Mouse (Mus musculus) layer of hippocampus, adult 2 months (tissue): ENCODE results near the gene Siae. TPM values are rescaled to one million over a fixed set of nuclear protein-coding genes. Genes with fewer than 3 reads are reported as not detected.

Source experiments
- DNase-seq, 2 experiments: peaks; one replicate each; pipeline ENCODE4 v3.0.0; 2022; ENCODE audit warnings: low spot score in 2 of 2
- H3K27ac ChIP-seq: fragments of 200-600 bp; 2 replicates; pipeline ENCODE4 v1.8.1; 2022
- H3K4me3 ChIP-seq: fragments of 200-600 bp; 2 replicates; pipeline ENCODE4 v1.8.1; 2022; ENCODE audit warnings: mild to moderate bottlenecking
- CTCF ChIP-seq: fragments of 200-600 bp; conservative IDR thresholded peaks from 2 replicates; pipeline ENCODE4 v1.8.1; 2022; ENCODE audit warnings: antibody characterized with exemption, mild to moderate bottlenecking, moderate library complexity
- long read RNA-seq, 2 experiments: library from polyadenylated mRNA; stranded (forward); transcript quantifications; one replicate each; pipeline ENCODE4 v2.0.0; 2021; ENCODE audit warnings: borderline mapping rate in 2 of 2
- total RNA-seq, 2 experiments: library from RNA; stranded (reverse); gene quantifications; 2 replicates each; pipeline ENCODE4 v1.2.3; 2021

Gene Siae
- 10 to 100 TPM in 1 of 2 experiments, 1 to 10 TPM in 1; 9.6 to 14.0 TPM for total RNA-seq
- long read RNA-seq, experiment 1, full-length matches to known transcripts = 8 of 16 reads
- long read RNA-seq, experiment 1, partial matches to known transcripts = 2 of 16 reads
- long read RNA-seq, experiment 1, other reads (novel, unspliced or antisense) = 6 of 16 reads
- long read RNA-seq, experiment 2, full-length matches to known transcripts = 9 of 20 reads
- long read RNA-seq, experiment 2, partial matches to known transcripts = 3 of 20 reads
- long read RNA-seq, experiment 2, other reads (novel, unspliced or antisense) = 8 of 20 reads

- Histone ChIP-seq H3K4me3 (no peak within 1 kb of the TSS), H3K27ac (peak within 1 kb of the TSS; percentile 97)
- peak in 1 of 2 experiments; percentile 69 for DNase-seq
- TF ChIP-seq CTCF = no peak
Measured at GRCm38 (mm10) chr9:37554838-37555748, at the start of gene Siae. Gene Siae (plus strand): TSS chr9:37555698.

GRCm38 (mm10) chr9:37506023-37506422 is 49.5 kb upstream of the Siae start:
- Histone ChIP-seq H3K4me3 (no peak overlapping the region), H3K27ac (peak overlapping the region; percentile 40; the same call in 1 of the 2 replicates)
- DNase-seq = peak in 1 of 2 experiments; percentile 33
- TF ChIP-seq CTCF = no peak

- DNase-seq = no peak
- Histone ChIP-seq H3K4me3 (no peak overlapping the region), H3K27ac (no peak overlapping the region)
- peak; percentile 61 for TF ChIP-seq CTCF
Measured at GRCm38 (mm10) chr9:37512097-37512496, 43.4 kb upstream of the Siae start.

GRCm38 (mm10) chr9:37514456-37514855 is 41.0 kb upstream of the Siae start:
- no peak for TF ChIP-seq CTCF
- Histone ChIP-seq H3K4me3 (no peak overlapping the region), H3K27ac (no peak overlapping the region)
- DNase-seq = no peak

- H3K4me3 ChIP-seq = no peak overlapping the region
- TF ChIP-seq CTCF = no peak
- DNase-seq = no peak
- no peak overlapping the region for H3K27ac ChIP-seq
Measured at GRCm38 (mm10) chr9:37517467-37517866, 38.0 kb upstream of the Siae start.

GRCm38 (mm10) chr9:37518991-37519390 is 36.5 kb upstream of the Siae start:
- peak overlapping the region; percentile 39; the same call in 1 of the 2 replicates for H3K27ac ChIP-seq

DNA sequence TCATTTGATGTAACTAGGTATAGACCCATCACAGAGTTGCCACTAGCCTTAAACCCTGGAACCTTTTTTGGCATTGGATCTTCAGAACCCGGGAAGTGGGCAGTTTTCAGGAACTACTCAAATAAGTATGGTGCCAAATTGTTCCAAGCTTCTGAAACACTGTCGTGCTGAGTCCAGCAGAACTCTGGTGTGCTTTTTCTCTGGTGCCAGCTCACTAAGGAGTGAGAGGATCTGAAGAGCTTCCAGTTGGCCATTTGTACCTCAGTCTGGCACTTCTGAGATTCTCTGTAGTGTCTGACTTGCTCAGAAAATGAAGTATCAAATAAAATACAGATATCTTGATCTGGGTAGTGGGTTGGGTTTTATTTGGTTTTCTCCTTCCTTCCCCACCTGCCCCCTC is 35.5 kb upstream of the Siae start:
- no peak for DNase-seq
- H3K4me3 ChIP-seq = no peak overlapping the region
- no peak overlapping the region for H3K27ac ChIP-seq
- TF ChIP-seq CTCF = no peak

More at GRCm38 (mm10) chr9:37518991-37519390, 36.5 kb upstream of the Siae start:
- no peak overlapping the region for H3K4me3 ChIP-seq
- no peak for DNase-seq
- no peak for TF ChIP-seq CTCF

DNA sequence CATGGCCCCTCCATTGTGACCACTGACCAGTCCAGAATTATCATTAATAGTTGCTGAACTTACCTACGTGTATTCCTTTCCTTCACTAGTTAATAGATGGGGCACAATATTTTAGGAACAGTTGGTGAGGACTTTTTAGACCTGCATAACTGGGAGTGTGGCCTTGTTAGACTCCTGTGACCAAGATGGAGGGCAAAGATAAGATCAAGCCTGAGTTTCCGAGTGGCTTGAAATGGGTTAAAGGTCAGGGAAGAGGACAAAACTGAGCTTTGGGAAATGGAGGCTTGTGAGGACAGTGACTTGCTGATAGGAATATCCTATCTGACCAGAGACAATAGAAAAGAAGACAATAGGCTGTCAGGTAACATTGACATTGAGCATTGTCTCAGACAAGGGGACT is 30.0 kb upstream of the Siae start:
- no peak for TF ChIP-seq CTCF
- Histone ChIP-seq H3K27ac (no peak overlapping the region), H3K4me3 (no peak overlapping the region)
- DNase-seq = no peak

DNA sequence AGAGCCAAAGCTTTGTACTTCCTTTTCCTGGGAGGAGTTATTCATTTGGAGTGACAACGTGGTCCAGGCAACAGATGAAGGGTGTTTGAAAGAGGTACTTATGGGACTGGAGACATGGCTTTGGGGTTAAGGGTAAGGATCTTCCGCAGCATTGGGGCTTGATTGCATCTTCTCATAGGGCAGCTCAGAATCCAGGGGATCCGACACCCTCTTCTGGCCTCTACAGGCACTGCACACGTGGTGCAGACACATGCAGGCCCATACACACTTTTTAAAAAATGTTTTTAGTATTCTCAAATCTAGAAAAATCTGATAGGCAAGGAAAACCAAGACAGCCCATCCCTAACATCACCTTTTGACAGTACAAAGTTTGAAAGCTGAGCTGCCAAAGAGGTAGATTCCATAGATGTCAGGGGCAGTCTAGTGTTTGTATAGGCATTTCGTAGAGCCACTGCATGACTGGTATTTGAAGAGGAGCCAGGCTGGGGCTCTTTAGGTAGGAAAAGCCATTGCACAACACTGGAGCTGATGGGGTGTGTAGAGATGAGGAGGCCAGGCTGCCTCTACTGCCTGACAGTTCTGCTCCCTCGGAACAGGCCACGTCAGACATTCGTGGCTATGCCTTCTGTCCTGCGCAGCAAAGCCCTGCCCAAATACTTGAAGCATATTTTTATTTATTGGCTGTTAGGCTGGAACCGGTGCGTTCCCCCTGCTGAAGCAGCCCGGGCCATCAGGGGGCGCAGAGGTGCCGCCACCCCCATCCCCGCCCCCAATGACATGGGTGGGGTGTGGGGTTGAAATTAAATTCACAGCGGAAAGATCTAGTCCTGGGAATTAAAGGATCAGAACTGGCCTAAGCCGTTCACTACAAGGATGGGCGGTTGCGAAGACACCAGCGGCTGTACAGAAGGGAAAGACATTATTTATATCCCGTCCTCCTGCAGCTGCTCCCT is 28.8 kb upstream of the Siae start:
- TF ChIP-seq CTCF = peak; percentile 60
- Histone ChIP-seq H3K27ac (peak overlapping the region; percentile 73), H3K4me3 (peak overlapping the region; percentile 36)
- no peak for DNase-seq

DNA sequence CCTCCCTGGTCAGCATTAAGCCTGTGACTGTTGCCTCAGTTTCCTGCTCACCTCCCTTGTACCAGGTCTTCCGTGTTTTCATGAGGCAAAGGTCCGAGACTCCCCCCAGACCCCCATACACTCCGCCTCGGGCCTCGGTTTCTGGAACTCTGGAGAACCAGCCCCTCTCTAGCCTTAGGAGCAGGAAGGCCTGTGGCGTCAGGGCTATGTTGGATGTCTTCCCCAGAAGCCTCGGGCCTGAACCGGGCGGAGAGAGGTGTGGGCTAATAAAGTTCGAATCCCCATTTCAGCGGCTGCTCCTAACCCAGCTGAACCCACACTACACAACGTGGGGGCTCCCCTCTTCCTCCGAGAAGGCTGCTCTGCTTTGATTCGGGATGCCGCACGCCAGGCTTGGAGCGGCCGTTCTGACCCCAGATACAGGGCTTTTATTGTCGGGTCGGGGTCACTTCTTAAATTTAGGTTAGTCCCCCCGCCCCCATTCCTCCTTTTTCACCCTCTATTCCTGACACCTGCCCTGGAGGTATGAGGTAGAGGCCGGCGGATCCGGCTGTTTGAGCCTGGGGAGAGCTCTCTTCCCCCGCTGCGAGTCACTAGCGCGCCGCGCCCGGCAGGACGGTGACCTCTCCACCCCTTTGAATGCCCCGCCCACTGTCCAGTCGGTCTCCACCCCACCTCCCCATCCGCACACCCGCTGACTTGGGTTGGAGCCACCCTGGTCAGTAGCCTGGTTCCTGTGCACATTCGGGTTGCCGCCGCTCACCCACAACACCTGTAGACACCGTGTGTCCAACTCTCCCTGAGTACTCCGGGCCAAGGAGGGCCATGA is 27.9 kb upstream of the Siae start, which contains the start of gene Esam:
Gene Esam, plus strand, starts transcription at position 683 of the 829 bp plus-strand sequence.
- peak within 1 kb of the TSS; percentile 73 for H3K27ac ChIP-seq
- TF ChIP-seq CTCF = no peak; the same call in 1 of the 2 replicates
- H3K4me3 ChIP-seq = peak within 1 kb of the TSS; percentile 56
- DNase-seq = no peak

DNA sequence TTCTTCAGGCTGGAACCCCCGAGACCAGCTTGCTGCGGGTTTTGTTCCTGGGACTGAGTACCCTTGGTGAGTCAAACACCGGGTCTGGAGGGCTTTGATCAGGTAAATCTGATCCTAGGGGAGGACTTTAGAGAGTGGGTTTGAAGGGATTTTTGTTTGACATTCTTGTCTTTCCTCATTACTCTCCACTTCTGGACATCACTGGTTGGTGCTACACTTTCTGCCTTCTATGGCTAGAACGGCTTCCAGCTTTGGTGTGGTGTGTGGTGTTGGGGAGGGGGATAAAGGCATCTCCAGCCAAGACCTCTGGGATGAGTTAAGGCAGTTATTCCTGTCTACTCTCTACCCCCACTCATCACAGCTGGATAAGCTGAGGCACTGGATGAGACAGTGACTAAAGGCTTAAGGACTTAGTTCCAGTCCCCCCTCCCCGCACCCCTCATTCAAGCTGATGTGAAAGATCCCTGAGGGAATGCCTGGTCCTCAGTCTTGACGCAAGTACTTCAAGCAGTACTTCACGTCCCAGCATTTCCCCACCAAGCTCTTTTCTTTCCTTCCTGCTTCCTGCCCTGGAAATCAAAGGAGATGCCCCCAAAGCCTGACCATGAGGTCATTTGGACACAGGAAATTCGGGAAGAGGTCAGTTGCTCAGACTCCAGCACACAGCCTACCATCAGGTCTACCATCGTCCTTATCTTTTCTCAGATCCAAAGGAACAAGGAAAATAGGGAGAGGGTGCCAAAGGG is 27.1 kb upstream of the Siae start:
- peak overlapping the region; percentile 68 for H3K27ac ChIP-seq
- no peak for DNase-seq
- no peak for TF ChIP-seq CTCF
- H3K4me3 ChIP-seq = peak overlapping the region; percentile 56
